Mouse (Mus musculus): ENCODE measurements around the gene Hcn3. TPM values are rescaled to one million over a fixed set of nuclear protein-coding genes. Genes with fewer than 3 reads are reported as not detected.

Hcn3 gene
- polyA plus RNA-seq, 1 experiment from 2014 or later: 1.1 TPM

DNA sequence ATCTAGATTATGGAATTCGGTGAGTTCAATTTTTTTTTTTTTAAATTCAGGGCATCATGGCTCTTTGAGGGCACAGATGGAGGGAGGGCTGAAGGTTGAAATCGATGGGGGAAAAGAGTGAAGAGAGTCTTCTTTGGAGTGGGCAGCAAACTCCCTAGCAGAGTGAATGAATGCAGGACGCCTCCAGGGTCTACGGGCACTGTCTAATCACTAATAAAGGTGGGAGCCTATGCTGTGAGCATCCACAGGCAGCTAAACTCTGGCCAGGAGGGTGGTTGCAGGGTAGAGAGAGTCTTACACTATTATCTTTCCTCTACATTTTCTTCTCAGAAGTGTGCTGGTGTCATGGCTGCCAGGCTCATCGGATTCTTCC is 43.1 kb upstream of the Hcn3 start:
- TF ChIP-seq CTCF (IDR thresholded peaks at IDR 0.05; ENCODE audit: low read depth): no peak
- Histone ChIP-seq H3K27ac (ENCODE audit: low read depth, low read length) (peak overlapping the region; percentile 16; the same call in 1 of the 2 replicates), H3K27me3 (replicated peaks; ENCODE audit: control insufficient read depth, insufficient read depth, low read length) (no peaks in the 10 kb centered on the region), H3K4me1 (replicated peaks; ENCODE audit: control insufficient read depth, insufficient read depth, low read length) (no peaks in the 10 kb centered on the region), H3K4me2 (replicated peaks; ENCODE audit: low read depth) (peak overlapping the region; percentile 72), H3K9ac (ENCODE audit: low read depth, low read length) (peak overlapping the region; percentile 76), H3K36me3 (ENCODE audit: control insufficient read depth, insufficient read depth) (peaks cover 39% of the 10 kb centered on the region), H3K4me3 (ENCODE audit: low read depth, low read length) (peak overlapping the region; percentile 65), H3K9me3 (ENCODE audit: control insufficient read depth) (no peaks in the 10 kb centered on the region)
- 36% methylated on average over 5 of the region's 5 CpGs for WGBS
- peak; percentile 7; the same call in 1 of the 2 replicates for ATAC-seq

GRCm38 (mm10) chr3:89202253-89203141 is 42.5 kb upstream of the Hcn3 start, which contains the start of gene Gba:
TSS of gene Gba (plus strand) at chr3:89202928.
- Histone ChIP-seq H3K4me3 (ENCODE audit: low read depth, low read length) (peak within 1 kb of the TSS; percentile 65), H3K27me3 (replicated peaks; ENCODE audit: control insufficient read depth, insufficient read depth, low read length) (no peaks in the 10 kb centered on the region), H3K9ac (ENCODE audit: low read depth, low read length) (peak within 1 kb of the TSS; percentile 76), H3K4me2 (replicated peaks; ENCODE audit: low read depth) (peak within 1 kb of the TSS; percentile 72), H3K27ac (ENCODE audit: low read depth, low read length) (peak within 1 kb of the TSS; percentile 16; the same call in 1 of the 2 replicates), H3K36me3 (ENCODE audit: control insufficient read depth, insufficient read depth) (peaks cover 33% of the 10 kb centered on the region), H3K9me3 (ENCODE audit: control insufficient read depth) (no peaks in the 10 kb centered on the region), H3K4me1 (replicated peaks; ENCODE audit: control insufficient read depth, insufficient read depth, low read length) (no peaks in the 10 kb centered on the region)
- ATAC-seq: peak; percentile 72
- WGBS: 24% methylated on average over 13 of the region's 13 CpGs
- no peak for TF ChIP-seq CTCF (IDR thresholded peaks at IDR 0.05; ENCODE audit: low read depth)

DNA sequence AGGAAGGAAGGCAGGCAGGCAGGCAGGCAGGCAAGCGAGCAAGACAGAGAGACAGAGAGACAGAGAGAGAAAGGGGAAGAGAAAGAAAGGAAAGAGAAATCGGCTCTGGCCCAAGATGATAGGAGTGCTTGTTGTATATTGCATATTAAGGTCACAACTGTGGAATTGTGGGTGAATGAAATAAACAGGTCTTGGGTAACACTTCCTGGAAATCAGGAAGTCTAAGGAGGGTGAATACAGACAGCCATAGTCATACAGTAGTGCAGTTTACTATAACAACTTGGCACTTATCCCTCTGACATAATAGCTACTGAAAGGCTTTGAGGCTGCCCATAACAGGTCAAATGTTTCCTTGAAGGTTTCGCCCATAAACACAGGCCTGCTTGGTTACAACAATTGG is 39.8 kb upstream of the Hcn3 start:
- ATAC-seq: no peak
- H3K4me3 ChIP-seq (ENCODE audit: low read depth, low read length): no peak overlapping the region
- no peaks in the 10 kb centered on the region for H3K9me3 ChIP-seq (ENCODE audit: control insufficient read depth)
- H3K36me3 ChIP-seq (ENCODE audit: control insufficient read depth, insufficient read depth): peaks cover 9% of the 10 kb centered on the region; the same call in 1 of the 2 replicates
- no peaks in the 10 kb centered on the region for H3K27me3 ChIP-seq (replicated peaks; ENCODE audit: control insufficient read depth, insufficient read depth, low read length)
- no peak for TF ChIP-seq CTCF (IDR thresholded peaks at IDR 0.05; ENCODE audit: low read depth)
- 80% methylated on average over 3 of the region's 3 CpGs for WGBS
- no peak overlapping the region for H3K9ac ChIP-seq (ENCODE audit: low read depth, low read length)
- H3K27ac ChIP-seq (ENCODE audit: low read depth, low read length): no peak overlapping the region
- no peaks in the 10 kb centered on the region; the same call in 1 of the 2 replicates for H3K4me1 ChIP-seq (replicated peaks; ENCODE audit: control insufficient read depth, insufficient read depth, low read length)
- no peak overlapping the region for H3K4me2 ChIP-seq (replicated peaks; ENCODE audit: low read depth)

GRCm38 (mm10) chr3:89195979-89196877 is 36.2 kb upstream of the Hcn3 start:
- Histone ChIP-seq H3K9me3 (ENCODE audit: control insufficient read depth) (no peaks in the 10 kb centered on the region), H3K27me3 (replicated peaks; ENCODE audit: control insufficient read depth, insufficient read depth, low read length) (no peaks in the 10 kb centered on the region), H3K4me1 (replicated peaks; ENCODE audit: control insufficient read depth, insufficient read depth, low read length) (no peaks in the 10 kb centered on the region; the same call in 1 of the 2 replicates), H3K27ac (ENCODE audit: low read depth, low read length) (peak overlapping the region; percentile 70), H3K9ac (ENCODE audit: low read depth, low read length) (peak overlapping the region; percentile 50), H3K36me3 (ENCODE audit: control insufficient read depth, insufficient read depth) (no peaks in the 10 kb centered on the region), H3K4me3 (ENCODE audit: low read depth, low read length) (peak overlapping the region; percentile 43), H3K4me2 (replicated peaks; ENCODE audit: low read depth) (peak overlapping the region; percentile 64)
- 7% methylated on average over 33 of the region's 33 CpGs for WGBS
- TF ChIP-seq CTCF (IDR thresholded peaks at IDR 0.05; ENCODE audit: low read depth): peak; percentile 77
- peak; percentile 90 for ATAC-seq

- Histone ChIP-seq H3K4me2 (replicated peaks; ENCODE audit: low read depth) (no peak overlapping the region), H3K27ac (ENCODE audit: low read depth, low read length) (no peak overlapping the region), H3K9ac (ENCODE audit: low read depth, low read length) (no peak overlapping the region), H3K9me3 (ENCODE audit: control insufficient read depth) (no peaks in the 10 kb centered on the region), H3K27me3 (replicated peaks; ENCODE audit: control insufficient read depth, insufficient read depth, low read length) (no peaks in the 10 kb centered on the region), H3K4me3 (ENCODE audit: low read depth, low read length) (no peak overlapping the region), H3K36me3 (ENCODE audit: control insufficient read depth, insufficient read depth) (no peaks in the 10 kb centered on the region), H3K4me1 (replicated peaks; ENCODE audit: control insufficient read depth, insufficient read depth, low read length) (no peaks in the 10 kb centered on the region; the same call in 1 of the 2 replicates)
- no peak for ATAC-seq
- peak; percentile 69 for TF ChIP-seq CTCF (IDR thresholded peaks at IDR 0.05; ENCODE audit: low read depth)
- WGBS: 96% methylated on average over 2 of the region's 2 CpGs
These were observed 33.9 kb upstream of the Hcn3 start for GRCm38 (mm10) chr3:89193853-89194252.

DNA sequence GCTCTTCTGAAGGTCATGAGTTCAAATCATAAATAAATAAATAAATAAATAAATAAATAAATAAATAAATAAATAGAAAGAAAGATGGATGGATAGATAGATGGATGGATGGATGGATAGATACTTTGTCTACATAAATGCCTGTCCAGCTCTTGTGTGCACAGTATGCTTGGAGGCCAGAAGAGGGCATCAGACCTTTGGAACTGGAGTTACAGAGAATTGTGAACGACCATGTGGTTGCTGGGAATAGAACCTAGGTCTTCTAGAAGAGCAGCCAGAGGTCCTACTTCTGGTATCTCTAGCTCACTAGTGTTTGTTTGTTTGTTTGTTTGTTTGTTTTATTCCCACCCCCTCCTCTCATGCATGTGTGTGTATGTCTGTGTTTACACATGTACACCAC is 33.4 kb upstream of the Hcn3 start:
- ATAC-seq: no peak

More for the DNA sequence above, 33.4 kb upstream of the Hcn3 start:
- TF ChIP-seq CTCF (IDR thresholded peaks at IDR 0.05; ENCODE audit: low read depth): peak; percentile 41; the same call in 1 of the 2 replicates
- no peaks in the 10 kb centered on the region for H3K36me3 ChIP-seq (ENCODE audit: control insufficient read depth, insufficient read depth)
- H3K9me3 ChIP-seq (ENCODE audit: control insufficient read depth): no peaks in the 10 kb centered on the region
- no peak overlapping the region for H3K27ac ChIP-seq (ENCODE audit: low read depth, low read length)
- no peak overlapping the region for H3K9ac ChIP-seq (ENCODE audit: low read depth, low read length)
- H3K4me1 ChIP-seq (replicated peaks; ENCODE audit: control insufficient read depth, insufficient read depth, low read length): no peaks in the 10 kb centered on the region; the same call in 1 of the 2 replicates
- no peak overlapping the region for H3K4me3 ChIP-seq (ENCODE audit: low read depth, low read length)
- H3K4me2 ChIP-seq (replicated peaks; ENCODE audit: low read depth): no peak overlapping the region
- 68% methylated on average over 1 of the region's 1 CpGs for WGBS
- no peaks in the 10 kb centered on the region for H3K27me3 ChIP-seq (replicated peaks; ENCODE audit: control insufficient read depth, insufficient read depth, low read length)

All from intestine, postnatal 0 days (tissue).